Mouse (Mus musculus) neural tube, embryonic 14.5 days (tissue): Measurements from ENCODE around the gene Pts. TPM values are rescaled to one million over a fixed set of nuclear protein-coding genes. Genes with fewer than 3 reads are reported as not detected.

Experiments used
- ATAC-seq: fragments of 200-750 bp; cut with Nextera tagmentation; 2 replicates; pipeline ENCODE4 v1.8.0; 2017; ENCODE audit warnings: low read depth, mild to moderate bottlenecking, moderate TSS enrichment, moderate library complexity
- H3K27ac ChIP-seq: fragments of 300-500 bp; sonication (generic); 2 replicates; pipeline ENCODE4 v1.5.1; 2014; ENCODE audit warnings: low read depth, mild to moderate bottlenecking, control low read depth, low read length, moderate library complexity, mixed read lengths
- H3K27me3 ChIP-seq: fragments of 300-500 bp; sonication (generic); 2 replicates; pipeline ENCODE4 v1.6.1; 2014; ENCODE audit warnings: low read length; ENCODE audit not compliant: control insufficient read depth, insufficient read depth
- H3K36me3 ChIP-seq: fragments of 300-500 bp; sonication (generic); 2 replicates; pipeline ENCODE4 v1.6.1; 2014; ENCODE audit warnings: low read length, mixed read lengths; ENCODE audit not compliant: control insufficient read depth, insufficient read depth
- H3K4me1 ChIP-seq: fragments of 300-500 bp; sonication (generic); 2 replicates; pipeline ENCODE4 v1.6.1; 2014; ENCODE audit warnings: low read length; ENCODE audit not compliant: control insufficient read depth, insufficient read depth
- H3K4me2 ChIP-seq: fragments of 300-500 bp; sonication (generic); 2 replicates; pipeline ENCODE4 v1.6.1; 2014; ENCODE audit warnings: mild to moderate bottlenecking, low read depth, low read length, control low read depth
- H3K4me3 ChIP-seq: fragments of 300-500 bp; sonication (generic); 2 replicates; pipeline ENCODE4 v1.5.1; 2014; ENCODE audit warnings: low read depth, low read length, control low read depth, mixed read lengths
- H3K9ac ChIP-seq: fragments of 300-500 bp; sonication (generic); replicated peaks from 2 replicates; pipeline ENCODE4 v1.6.1; 2014; ENCODE audit warnings: low read depth, mild to moderate bottlenecking, control low read depth, low read length, mixed read lengths
- H3K9me3 ChIP-seq: fragments of 300-500 bp; sonication (generic); 2 replicates; pipeline ENCODE4 v1.6.1; 2016; ENCODE audit warnings: low read length; ENCODE audit not compliant: control insufficient read depth
- WGBS: fragments of 180-500 bp; shearing (Covaris S2); extraction: QIAGEN DNeasy Blood & Tissue Kit; methylation state at CpG from one replicate; pipeline ENCODE4 v1.1.7; 2014; 5-methylcytosine and 5-hydroxymethylcytosine counted together
- polyA plus RNA-seq: library from polyadenylated mRNA; unstranded; fragments of >200 nt; fragmentation: Nextera tagmentation; extraction: Ambion mirVana; gene quantifications from 2 replicates; pipeline ENCODE4 v1.2.1, GENCODE M21; 2014

Gene Pts
- 112 and 126 TPM in 2 replicates for polyA plus RNA-seq

GRCm38 (mm10) chr9:50528293-50528892 is at the start of gene Pts:
Gene Pts (minus strand): TSS chr9:50528724.
- Histone ChIP-seq H3K4me2 (peak within 1 kb of the TSS; percentile 64), H3K36me3 (no peaks in the 10 kb centered on the region), H3K9ac (peak within 1 kb of the TSS; percentile 78), H3K27ac (peak within 1 kb of the TSS; percentile 83), H3K4me1 (peaks cover 10% of the 10 kb centered on the region; the same call in 1 of the 2 replicates), H3K27me3 (no peaks in the 10 kb centered on the region), H3K9me3 (no peaks in the 10 kb centered on the region), H3K4me3 (peak within 1 kb of the TSS; percentile 81)
- ATAC-seq = peak; percentile 99
- WGBS = under 1% methylated on average over 54 of the region's 54 CpGs

- no peak overlapping the region for H3K27ac ChIP-seq
- H3K27me3 ChIP-seq = no peaks in the 10 kb centered on the region
- H3K36me3 ChIP-seq = no peaks in the 10 kb centered on the region
- H3K9me3 ChIP-seq = no peaks in the 10 kb centered on the region
- no peak overlapping the region for H3K9ac ChIP-seq
- H3K4me3 ChIP-seq = no peak overlapping the region
- WGBS = 88% methylated on average over 10 of the region's 10 CpGs
- no peaks in the 10 kb centered on the region for H3K4me1 ChIP-seq
- no peak overlapping the region for H3K4me2 ChIP-seq
- ATAC-seq = no peak
Observed at GRCm38 (mm10) chr9:50569599-50570525, 41.3 kb upstream of the Pts start.

GRCm38 (mm10) chr9:50567881-50568280 is 39.4 kb upstream of the Pts start:
- Histone ChIP-seq H3K4me3 (no peak overlapping the region), H3K9me3 (no peaks in the 10 kb centered on the region), H3K4me1 (no peaks in the 10 kb centered on the region), H3K27ac (no peak overlapping the region), H3K27me3 (no peaks in the 10 kb centered on the region), H3K4me2 (no peak overlapping the region), H3K36me3 (no peaks in the 10 kb centered on the region), H3K9ac (no peak overlapping the region)
- ATAC-seq = no peak
- WGBS = 89% methylated on average over 2 of the region's 2 CpGs

GRCm38 (mm10) chr9:50567372-50567771 is 38.8 kb upstream of the Pts start:
- Histone ChIP-seq H3K4me1 (no peaks in the 10 kb centered on the region), H3K27ac (no peak overlapping the region), H3K27me3 (no peaks in the 10 kb centered on the region), H3K4me3 (no peak overlapping the region), H3K4me2 (no peak overlapping the region), H3K36me3 (no peaks in the 10 kb centered on the region), H3K9me3 (no peaks in the 10 kb centered on the region), H3K9ac (no peak overlapping the region)
- 91% methylated on average over 4 of the region's 4 CpGs for WGBS
- ATAC-seq = no peak

DNA sequence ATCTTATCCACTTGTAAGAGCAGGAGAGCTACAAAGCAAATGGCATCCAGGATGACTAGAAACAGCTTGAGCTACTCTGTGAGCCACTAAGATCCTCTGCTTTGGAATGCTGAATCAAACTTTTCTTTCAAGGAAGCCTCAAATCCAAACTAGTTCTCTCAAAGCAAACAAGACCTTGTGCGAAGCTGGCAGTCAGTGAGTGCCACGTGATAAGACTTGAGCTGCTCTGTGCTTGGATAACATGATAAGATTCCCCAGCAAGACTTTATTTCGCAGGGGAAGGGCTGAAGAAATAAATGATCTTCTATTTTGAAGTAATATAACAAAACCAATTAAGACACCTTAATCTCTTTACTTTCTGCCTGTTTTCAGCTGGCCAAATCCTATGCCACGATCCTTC is 37.4 kb upstream of the Pts start:
- H3K9ac ChIP-seq = no peak overlapping the region
- 86% methylated on average over 4 of the region's 4 CpGs for WGBS
- no peak for ATAC-seq
- H3K4me1 ChIP-seq = no peaks in the 10 kb centered on the region
- no peaks in the 10 kb centered on the region for H3K36me3 ChIP-seq
- no peak overlapping the region for H3K27ac ChIP-seq
- H3K4me3 ChIP-seq = no peak overlapping the region
- no peak overlapping the region for H3K4me2 ChIP-seq
- no peaks in the 10 kb centered on the region for H3K9me3 ChIP-seq
- no peaks in the 10 kb centered on the region for H3K27me3 ChIP-seq

GRCm38 (mm10) chr9:50565173-50565572 is 36.6 kb upstream of the Pts start:
- H3K4me1 ChIP-seq = no peaks in the 10 kb centered on the region
- H3K9ac ChIP-seq = no peak overlapping the region
- no peaks in the 10 kb centered on the region for H3K36me3 ChIP-seq
- 81% methylated on average over 7 of the region's 7 CpGs for WGBS
- H3K27me3 ChIP-seq = no peaks in the 10 kb centered on the region
- ATAC-seq = no peak
- no peak overlapping the region for H3K27ac ChIP-seq
- H3K4me2 ChIP-seq = no peak overlapping the region
- no peaks in the 10 kb centered on the region for H3K9me3 ChIP-seq
- no peak overlapping the region for H3K4me3 ChIP-seq

DNA sequence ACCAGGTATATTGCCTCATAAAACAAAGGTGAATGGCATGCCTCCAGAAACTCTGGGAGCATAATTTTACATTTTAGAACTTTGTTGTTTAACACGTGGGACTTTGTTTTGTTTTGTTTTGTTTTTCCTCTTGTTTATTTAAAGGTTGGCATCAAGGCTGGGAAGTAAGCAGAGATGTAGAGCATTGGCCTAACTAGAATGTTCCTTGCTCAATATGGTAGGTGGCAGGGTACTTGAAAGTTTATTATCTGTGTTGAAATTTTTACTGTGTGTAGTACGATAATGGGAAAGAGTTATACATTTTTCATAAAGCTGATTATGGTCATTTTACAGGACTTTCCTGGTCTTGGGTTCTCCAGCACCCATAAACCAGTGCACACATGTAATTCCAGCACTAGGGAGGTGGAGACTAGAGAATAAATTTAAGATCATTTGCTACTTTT is 33.4 kb upstream of the Pts start:
- Histone ChIP-seq H3K27me3 (no peaks in the 10 kb centered on the region), H3K4me2 (no peak overlapping the region), H3K4me1 (no peaks in the 10 kb centered on the region), H3K36me3 (no peaks in the 10 kb centered on the region), H3K27ac (no peak overlapping the region), H3K9me3 (no peaks in the 10 kb centered on the region), H3K4me3 (no peak overlapping the region), H3K9ac (no peak overlapping the region)
- 94% methylated on average over 2 of the region's 2 CpGs for WGBS
- no peak for ATAC-seq

DNA sequence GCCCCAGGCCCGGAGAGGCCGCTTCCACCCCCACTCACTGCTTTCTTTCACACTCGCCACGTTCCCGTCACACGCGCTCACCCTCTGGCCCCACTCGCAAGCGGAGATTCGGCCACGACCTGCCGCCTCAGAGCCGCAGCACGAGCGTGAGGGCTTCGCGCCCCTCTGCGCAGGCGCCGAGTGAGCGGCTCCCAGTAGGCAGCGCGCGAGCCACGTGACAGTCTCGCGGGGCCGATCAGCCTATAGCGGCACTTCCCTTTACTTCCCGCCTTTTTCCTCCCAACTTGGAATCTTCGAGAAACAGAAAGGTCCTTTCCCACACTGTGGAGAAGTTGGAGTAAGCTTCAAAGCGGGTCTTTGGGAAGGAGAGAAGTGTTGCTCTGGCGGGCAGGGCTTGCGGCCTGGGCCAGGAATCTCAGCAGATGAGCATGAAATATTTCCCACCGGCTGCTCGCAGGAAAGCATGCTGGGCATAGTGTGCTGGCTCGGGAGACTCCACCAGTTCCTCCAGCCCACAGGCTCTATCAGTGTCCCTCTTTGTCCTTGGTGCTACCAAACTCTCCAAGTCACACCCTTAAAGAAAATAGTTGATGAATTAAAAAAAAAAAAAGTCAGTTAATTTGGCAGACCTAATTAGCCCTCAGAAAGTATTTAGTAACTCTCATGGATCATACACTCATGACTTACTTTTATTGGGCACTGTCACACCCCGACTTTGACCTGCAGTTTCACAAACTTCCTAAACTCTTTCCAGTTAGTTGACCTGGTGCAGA is 32.8 kb upstream of the Pts start, which contains the start of gene Tex12:
Gene Tex12, minus strand, starts transcription at position 181 of the 773 bp plus-strand sequence.
- H3K4me2 ChIP-seq = no peak within 1 kb of the TSS
- H3K9me3 ChIP-seq = no peaks in the 10 kb centered on the region
- WGBS = 89% methylated on average over 38 of the region's 38 CpGs
- H3K9ac ChIP-seq = no peak within 1 kb of the TSS
- no peaks in the 10 kb centered on the region for H3K36me3 ChIP-seq
- H3K27me3 ChIP-seq = no peaks in the 10 kb centered on the region
- no peak within 1 kb of the TSS for H3K27ac ChIP-seq
- H3K4me3 ChIP-seq = no peak within 1 kb of the TSS
- no peaks in the 10 kb centered on the region for H3K4me1 ChIP-seq
- no peak for ATAC-seq
